Mouse (Mus musculus) neutrophil, adult 5-6 weeks (primary cell): ENCODE data around the gene Klrg1. TPM values are rescaled to one million over a fixed set of nuclear protein-coding genes. Genes with fewer than 3 reads are reported as not detected.

ENCODE experiments used
- ATAC-seq: fragments of 151-379, 151-347 bp; 2 replicates; pipeline ENCODE4 v1.8.0; 2017; ENCODE audit warnings: mild to moderate bottlenecking, moderate TSS enrichment; ENCODE audit not compliant: insufficient number of reproducible peaks, poor library complexity, low FRiP score, severe bottlenecking; ENCODE audit errors: extremely low read depth
- total RNA-seq: library from RNA; stranded (forward); fragments of 200-1000 nt; gene quantifications from 2 replicates; pipeline ENCODE4 v1.2.3, GENCODE M21; 2017

The Klrg1 gene
- 0.37 TPM in 1 of 2 replicates, not detected in the other for total RNA-seq

- ATAC-seq: no peak
Observed at GRCm38 (mm10) chr6:122282782-122283181, at the start of gene Klrg1. Klrg1 (minus strand) TSS chr6:122282882.

- ATAC-seq: no peak
Observed at GRCm38 (mm10) chr6:122325361-122325975, 42.8 kb upstream of the Klrg1 start.

DNA sequence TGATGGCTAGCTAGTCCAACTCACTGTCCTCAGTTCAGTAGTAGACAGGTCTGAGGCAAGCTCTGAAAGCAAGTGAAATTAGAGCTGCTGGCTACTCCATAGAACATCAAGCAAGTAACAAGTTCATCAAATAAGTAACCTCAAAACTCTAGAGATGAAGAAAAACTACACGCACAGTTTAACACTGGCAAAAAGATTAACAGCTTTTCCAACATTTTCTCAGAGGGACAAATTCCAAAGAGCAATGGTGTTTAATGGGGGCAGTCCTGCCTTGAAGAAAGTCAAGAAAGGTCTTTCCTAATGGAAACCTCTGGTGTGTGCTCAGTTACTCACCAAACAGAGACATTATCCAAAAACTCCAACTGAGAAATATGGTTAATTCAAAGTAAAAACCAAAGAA, 36.0 kb upstream of the Klrg1 start:
- no peak for ATAC-seq

DNA sequence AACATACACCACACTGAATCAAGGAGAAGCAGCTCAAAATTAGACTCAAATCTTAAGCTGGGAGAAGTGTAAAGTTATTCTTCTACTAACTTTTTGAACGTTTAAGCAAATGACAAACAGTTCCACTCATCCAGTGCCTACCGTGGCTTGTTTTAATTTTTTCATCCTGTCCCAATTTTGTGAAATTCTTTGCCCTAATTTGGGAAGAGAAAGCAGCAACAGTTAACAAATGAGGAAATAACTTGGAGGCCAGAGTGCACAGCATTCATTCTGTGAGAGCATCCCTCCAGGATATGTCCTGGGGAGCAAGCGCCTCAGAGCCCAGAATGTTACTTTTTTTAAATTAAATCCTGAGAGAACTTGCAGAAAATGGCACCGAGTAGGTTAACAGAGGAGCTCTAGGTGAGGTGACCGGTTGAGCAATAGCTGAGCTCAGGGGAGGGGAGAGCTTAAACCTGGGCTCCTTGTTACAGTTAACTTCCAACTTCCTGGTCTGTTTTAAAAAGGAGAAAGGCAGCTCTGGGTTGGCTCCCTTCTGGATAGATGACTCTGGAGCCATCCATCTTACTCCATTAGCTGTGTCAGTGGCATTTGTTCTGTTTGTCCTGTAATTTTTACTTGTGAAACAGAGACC, 27.6 kb upstream of the Klrg1 start:
- ATAC-seq: no peak

- ATAC-seq: no peak
Observed at GRCm38 (mm10) chr6:122309446-122309960, 26.8 kb upstream of the Klrg1 start.

DNA sequence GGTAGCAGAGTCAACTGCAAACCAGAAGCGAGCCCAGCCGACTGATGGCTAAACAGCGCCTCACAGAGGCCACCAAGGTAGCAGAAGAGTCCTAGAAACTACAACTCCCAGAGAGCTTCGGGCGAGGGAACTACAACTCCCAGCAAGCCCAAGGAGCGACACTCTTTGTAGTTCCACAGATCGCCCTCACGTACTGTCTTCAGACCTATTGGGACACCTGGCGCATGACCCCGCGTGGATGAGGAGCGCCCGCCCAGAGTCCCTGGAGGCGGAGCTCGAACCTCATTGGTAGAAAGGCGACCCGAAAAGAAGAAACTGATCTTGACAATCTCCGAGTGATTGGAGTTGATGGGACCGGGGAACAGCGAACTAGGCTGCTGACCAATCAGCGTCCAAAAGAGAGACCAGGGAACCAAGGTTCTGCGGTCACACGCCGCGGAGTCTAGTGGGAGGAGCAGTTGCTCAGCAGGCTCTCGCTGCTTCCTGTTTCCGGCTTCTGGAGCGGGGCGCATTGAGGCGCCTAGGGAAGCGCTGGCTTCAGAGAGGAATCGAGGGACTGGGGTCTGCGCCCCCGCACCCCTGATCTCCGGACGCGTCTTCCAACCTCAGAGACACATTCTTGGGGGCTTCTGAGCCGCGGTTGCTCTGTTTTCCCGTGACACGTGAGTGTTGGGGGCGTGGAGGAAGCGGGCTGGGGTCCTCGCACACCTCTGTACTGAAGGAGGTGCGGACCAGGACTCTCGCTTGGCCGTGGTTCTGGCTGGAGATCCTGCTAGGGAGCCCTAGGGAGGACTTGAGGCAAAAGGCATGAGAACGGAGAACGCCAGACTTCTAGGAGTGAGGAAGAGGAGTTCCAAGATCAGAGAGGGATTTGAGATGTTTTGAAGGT, 26.1 kb upstream of the Klrg1 start, which contains the start of gene M6pr:
Gene M6pr (plus strand): TSS at position 216 of the 889 bp plus-strand sequence.
- ATAC-seq: peak; percentile 93

- no peak for ATAC-seq
Observed at GRCm38 (mm10) chr6:122308136-122308504, 25.4 kb upstream of the Klrg1 start.

DNA sequence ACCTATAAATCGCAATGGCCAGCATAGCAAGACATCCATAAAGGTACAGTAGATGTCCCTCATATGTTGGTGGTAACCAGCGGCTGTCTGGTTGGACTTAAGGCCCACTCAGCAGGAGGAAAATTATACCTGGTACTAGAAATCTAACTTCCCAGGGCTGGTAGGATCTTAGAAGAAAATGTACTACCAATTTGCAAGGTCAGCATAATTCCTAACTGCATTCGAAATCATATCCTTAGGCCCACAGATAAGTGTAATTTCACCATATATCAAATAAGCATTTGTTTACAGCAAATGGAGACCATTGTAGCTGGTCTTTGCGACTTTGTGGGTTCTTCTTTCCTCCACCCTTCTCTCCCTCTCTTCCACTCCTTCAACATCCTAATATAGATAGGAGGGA, 24.0 kb upstream of the Klrg1 start:
- ATAC-seq: no peak

GRCm38 (mm10) chr6:122304790-122305555, 22.3 kb upstream of the Klrg1 start:
- no peak for ATAC-seq

DNA sequence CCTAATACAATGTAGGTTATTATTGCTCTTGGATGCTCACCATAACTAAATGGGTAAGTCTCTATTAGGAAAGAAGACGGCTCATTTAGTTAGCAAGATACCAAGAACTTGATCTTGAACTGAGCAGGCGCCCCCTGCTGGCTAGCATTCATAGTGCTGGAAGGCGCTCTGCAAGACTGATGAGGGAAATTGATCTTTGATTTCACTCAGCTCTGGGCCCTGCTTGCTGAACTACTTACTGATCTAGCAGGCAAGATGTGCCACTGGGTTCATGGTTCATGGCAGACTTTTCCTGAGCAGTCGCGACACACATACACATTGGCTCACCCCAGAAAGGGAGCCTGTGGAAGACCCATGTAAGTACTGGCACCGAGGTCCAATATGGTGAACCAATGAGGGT, 21.7 kb upstream of the Klrg1 start:
- no peak for ATAC-seq

GRCm38 (mm10) chr6:122303526-122303925, 20.8 kb upstream of the Klrg1 start:
- ATAC-seq: no peak

- ATAC-seq: no peak
Observed at GRCm38 (mm10) chr6:122302661-122303060, 20.0 kb upstream of the Klrg1 start.

GRCm38 (mm10) chr6:122302121-122302520, 19.4 kb upstream of the Klrg1 start:
- ATAC-seq: no peak

GRCm38 (mm10) chr6:122299621-122300133, 17.0 kb upstream of the Klrg1 start:
- no peak for ATAC-seq

DNA sequence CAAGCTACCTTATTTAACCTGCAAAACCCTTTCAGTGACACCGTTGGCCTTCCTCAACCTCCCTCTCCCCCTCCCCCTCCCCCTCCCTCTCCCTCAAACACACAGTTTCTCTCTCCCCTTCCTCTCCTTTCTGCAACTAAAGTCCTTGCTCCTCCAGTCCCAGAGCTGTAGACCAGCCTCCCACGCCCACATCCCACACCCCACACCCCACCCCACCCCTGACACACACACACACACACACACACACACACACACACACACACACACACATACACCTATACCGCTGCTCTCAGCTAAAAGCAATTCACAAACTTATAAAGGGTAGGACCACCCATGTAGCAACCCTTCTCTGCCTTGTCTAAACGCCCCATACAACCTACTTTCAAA, 15.5 kb upstream of the Klrg1 start:
- no peak for ATAC-seq

DNA sequence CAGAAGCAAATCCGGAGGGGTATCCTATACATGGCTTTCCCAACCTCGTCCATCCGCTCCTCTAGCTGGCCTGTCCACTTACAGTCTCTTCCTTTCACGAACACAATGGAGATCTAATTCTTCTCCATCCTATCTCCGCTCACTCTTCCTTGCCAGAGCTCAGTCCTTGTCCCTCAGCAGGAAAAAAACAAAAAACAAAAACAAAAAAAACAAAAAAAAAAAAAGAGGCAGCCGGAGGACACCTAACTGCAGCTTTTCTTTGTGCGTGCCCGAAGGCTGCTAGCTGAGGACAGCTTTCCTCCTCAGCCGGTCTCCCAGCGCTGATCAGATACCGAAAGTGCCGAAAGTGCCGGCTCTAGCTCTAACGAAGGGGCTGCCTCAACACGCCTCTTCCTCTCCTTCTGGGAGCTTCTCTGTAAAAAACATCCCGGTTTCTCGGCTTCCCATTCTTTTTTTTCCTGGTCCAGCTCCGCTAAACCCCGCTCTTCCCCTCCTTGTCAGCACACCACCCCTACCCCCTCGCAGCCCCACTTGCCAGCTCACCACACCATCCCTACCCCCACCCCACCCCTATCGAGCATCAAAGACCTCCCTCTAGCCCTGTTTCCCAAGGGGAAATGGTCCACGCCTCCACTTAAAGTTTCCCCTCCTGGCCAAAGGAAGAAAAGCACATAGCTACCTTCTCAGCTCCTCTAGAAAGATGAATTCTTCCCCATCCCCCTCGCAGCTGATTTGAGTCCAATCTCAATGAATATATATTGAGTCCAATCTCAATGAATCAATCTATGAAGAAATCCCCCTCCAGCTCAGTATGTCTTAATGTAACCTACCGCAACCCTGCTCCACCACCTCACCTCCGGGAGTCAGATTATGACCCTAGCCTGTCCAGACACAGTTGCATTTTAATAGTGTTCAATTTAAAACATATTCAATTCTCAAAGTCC, 14.9 kb upstream of the Klrg1 start:
- ATAC-seq: 0 out of 2 replicates have a peak, but pooled peaks have one; percentile 26

- ATAC-seq: no peak
Observed at GRCm38 (mm10) chr6:122296918-122297278, 14.2 kb upstream of the Klrg1 start.

DNA sequence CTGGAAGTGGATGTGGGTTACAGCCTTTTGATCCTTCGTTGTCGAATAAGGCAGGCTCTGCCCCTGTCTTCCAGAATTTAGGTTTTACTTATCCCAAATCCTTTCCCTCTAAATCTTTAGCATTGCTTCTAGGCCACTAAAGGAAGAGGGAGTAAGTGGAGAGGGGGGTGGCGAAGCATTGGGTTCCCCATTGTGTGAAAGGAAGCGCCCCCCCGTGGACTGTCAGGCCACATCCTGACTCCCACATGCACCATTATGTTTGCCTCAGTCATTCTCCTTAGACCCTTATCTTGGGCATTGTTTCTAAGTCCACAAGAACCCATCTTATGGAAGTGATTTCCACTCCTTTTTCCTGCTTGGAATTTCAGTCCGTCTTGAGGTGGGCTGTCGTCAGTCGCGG, 12.6 kb upstream of the Klrg1 start:
- ATAC-seq: no peak
